Mouse (Mus musculus) midbrain, postnatal 0 days (tissue): ENCODE data around the gene Ffar2. TPM values are rescaled to one million over a fixed set of nuclear protein-coding genes. Genes with fewer than 3 reads are reported as not detected.

Experiments
- ATAC-seq: fragments of 200-750 bp; cut with Nextera tagmentation; 2 replicates; pipeline ENCODE4 v1.8.0; 2017; ENCODE audit warnings: moderate number of reproducible peaks, mild to moderate bottlenecking, moderate TSS enrichment, moderate library complexity; ENCODE audit not compliant: low FRiP score
- DNase-seq: peaks from one replicate; pipeline ENCODE4 v3.0.0-alpha.2; 2015; ENCODE audit warnings: low spot score
- H3K27ac ChIP-seq: fragments of 300-500 bp; sonication (generic); 2 replicates; pipeline ENCODE4 v1.5.1; 2014; ENCODE audit warnings: low read depth, mild to moderate bottlenecking, low read length, mixed read lengths
- H3K27me3 ChIP-seq: fragments of 300-500 bp; sonication (generic); 2 replicates; pipeline ENCODE4 v1.6.1; 2014; ENCODE audit warnings: low read length, control low read depth, mixed read lengths; ENCODE audit not compliant: insufficient read depth
- H3K36me3 ChIP-seq: fragments of 300-500 bp; sonication (generic); 2 replicates; pipeline ENCODE4 v1.6.1; 2014; ENCODE audit warnings: low read length, control low read depth, mixed read lengths; ENCODE audit not compliant: insufficient read depth
- H3K4me1 ChIP-seq: fragments of 300-500 bp; sonication (generic); 2 replicates; pipeline ENCODE4 v1.6.1; 2014; ENCODE audit warnings: mild to moderate bottlenecking, control low read depth, antibody characterized with exemption, low read length, mixed read lengths; ENCODE audit not compliant: insufficient read depth
- H3K4me2 ChIP-seq: fragments of 300-500 bp; sonication (generic); 2 replicates; pipeline ENCODE4 v1.6.1; 2014; ENCODE audit warnings: low read depth, mild to moderate bottlenecking, low read length, mixed read lengths; ENCODE audit not compliant: poor library complexity, severe bottlenecking
- H3K4me3 ChIP-seq: fragments of 300-500 bp; sonication (generic); 2 replicates; pipeline ENCODE4 v1.5.1; 2014; ENCODE audit warnings: low read depth, mild to moderate bottlenecking, low read length, moderate library complexity
- H3K9ac ChIP-seq: fragments of 300-500 bp; sonication (generic); replicated peaks from 2 replicates; pipeline ENCODE4 v1.6.1; 2014; ENCODE audit warnings: mild to moderate bottlenecking, low read length, moderate library complexity, mixed read lengths; ENCODE audit not compliant: poor library complexity, severe bottlenecking
- H3K9me3 ChIP-seq: fragments of 300-500 bp; sonication (generic); 2 replicates; pipeline ENCODE4 v1.6.1; 2016; ENCODE audit warnings: low read length, control low read depth
- CTCF ChIP-seq: IDR thresholded peaks from 2 replicates; pipeline ENCODE4 v1.5.1; 2016; ENCODE audit warnings: antibody characterized with exemption, mild to moderate bottlenecking
- WGBS: fragments of 180-500 bp; shearing (Covaris S2); extraction: QIAGEN DNeasy Blood & Tissue Kit; methylation state at CpG from one replicate; pipeline ENCODE4 v1.1.7; 2014; 5-methylcytosine and 5-hydroxymethylcytosine counted together
- polyA plus RNA-seq: library from polyadenylated mRNA; unstranded; fragments of >200 nt; fragmentation: Nextera tagmentation; extraction: Ambion mirVana; gene quantifications from 2 replicates; pipeline ENCODE4 v1.2.1, GENCODE M21; 2015
- total RNA-seq: library from RNA; depleted of rRNA; stranded (reverse); fragments of >200 nt; gene quantifications from 2 replicates; pipeline ENCODE4 v1.2.3, GENCODE M21; 2014

Gene Ffar2
- total and polyA plus RNA-seq, 2 experiments from 2014 or later, result 0.25 TPM; not detected in 1

GRCm38 (mm10) chr7:30857746-30858145, 34.2 kb upstream of the Ffar2 start:
- Histone ChIP-seq H3K9ac (no peak overlapping the region), H3K4me3 (no peak overlapping the region), H3K27ac (no peak overlapping the region), H3K4me2 (no peak overlapping the region), H3K36me3 (no peaks in the 10 kb centered on the region), H3K4me1 (no peaks in the 10 kb centered on the region), H3K9me3 (no peaks in the 10 kb centered on the region), H3K27me3 (no peaks in the 10 kb centered on the region; the same call in none of the 2 replicates)
- DNase-seq, result no peak
- no peak for TF ChIP-seq CTCF
- ATAC-seq, result no peak
- 66% methylated on average over 1 of the region's 1 CpGs for WGBS

- no peak within 1 kb of the TSS for H3K27ac ChIP-seq
- ATAC-seq (no peak), DNase-seq (no peak)
- no peaks in the 10 kb centered on the region; the same call in 1 of the 2 replicates for H3K27me3 ChIP-seq
- TF ChIP-seq CTCF, result no peak
- no peaks in the 10 kb centered on the region for H3K36me3 ChIP-seq
- no peak within 1 kb of the TSS for H3K4me3 ChIP-seq
- 84% methylated on average over 6 of the region's 6 CpGs for WGBS
- H3K9me3 ChIP-seq, result no peaks in the 10 kb centered on the region
- no peak within 1 kb of the TSS for H3K9ac ChIP-seq
- H3K4me2 ChIP-seq, result no peak within 1 kb of the TSS
- H3K4me1 ChIP-seq, result no peaks in the 10 kb centered on the region
These were observed 32.5 kb upstream of the Ffar2 start, which contains the start of gene Ffar3 for GRCm38 (mm10) chr7:30856078-30856477. Gene Ffar3, minus strand, starts transcription at chr7:30856178.

DNA sequence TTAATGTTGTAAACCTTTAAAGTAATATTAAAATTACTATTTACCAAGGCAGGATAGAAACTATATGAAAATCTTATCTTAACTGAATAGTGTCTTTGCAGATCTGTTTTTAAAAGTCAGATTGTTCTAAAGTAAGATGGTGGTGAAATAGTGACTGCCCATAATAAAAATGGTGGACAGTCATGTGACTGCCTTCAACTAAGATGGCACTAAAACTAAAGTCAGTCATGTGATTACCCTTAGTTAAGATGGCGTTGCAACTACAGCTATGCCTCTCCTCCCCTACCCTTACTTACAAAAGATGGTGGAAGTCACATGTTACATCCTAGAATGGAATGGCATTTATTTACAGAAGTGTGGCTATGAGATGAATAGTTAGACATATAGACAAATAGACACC, 27.8 kb upstream of the Ffar2 start:
- H3K4me3 ChIP-seq, result no peak overlapping the region
- H3K4me1 ChIP-seq, result peaks cover 2% of the 10 kb centered on the region; the same call in 1 of the 2 replicates
- TF ChIP-seq CTCF, result no peak
- H3K27ac ChIP-seq, result no peak overlapping the region
- no peak overlapping the region for H3K9ac ChIP-seq
- no peaks in the 10 kb centered on the region; the same call in 1 of the 2 replicates for H3K27me3 ChIP-seq
- ATAC-seq (no peak), DNase-seq (no peak)
- no peaks in the 10 kb centered on the region for H3K36me3 ChIP-seq
- no peak overlapping the region for H3K4me2 ChIP-seq
- H3K9me3 ChIP-seq, result no peaks in the 10 kb centered on the region
- 77% methylated on average over 1 of the region's 1 CpGs for WGBS

DNA sequence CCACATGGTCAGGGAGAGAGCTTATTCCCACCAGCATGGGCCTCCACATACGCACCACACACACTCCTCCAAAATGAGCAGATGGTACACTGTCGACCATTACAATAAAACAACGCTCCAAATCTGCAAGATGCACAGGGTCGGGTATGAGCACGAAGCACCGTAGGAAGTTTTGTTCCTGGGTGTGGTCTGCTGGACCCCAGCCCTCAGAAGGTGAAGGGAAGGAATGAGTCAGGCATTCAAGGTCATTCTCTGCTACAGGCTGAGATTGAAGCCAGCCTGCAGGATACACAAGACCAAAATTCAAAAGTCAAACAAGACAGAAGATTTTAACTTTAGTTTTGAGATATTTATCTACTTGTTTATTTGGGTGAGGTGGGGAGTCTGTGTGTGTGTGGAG, 24.4 kb upstream of the Ffar2 start:
- no peak overlapping the region for H3K4me3 ChIP-seq
- DNase-seq (no peak), ATAC-seq (no peak)
- H3K9me3 ChIP-seq, result no peaks in the 10 kb centered on the region
- no peak overlapping the region for H3K27ac ChIP-seq
- WGBS, result 86% methylated on average over 6 of the region's 6 CpGs
- no peak overlapping the region for H3K4me2 ChIP-seq
- H3K4me1 ChIP-seq, result peaks cover 2% of the 10 kb centered on the region; the same call in 1 of the 2 replicates
- no peaks in the 10 kb centered on the region for H3K36me3 ChIP-seq
- no peak for TF ChIP-seq CTCF
- H3K9ac ChIP-seq, result no peak overlapping the region
- no peaks in the 10 kb centered on the region for H3K27me3 ChIP-seq

- DNase-seq (no peak), ATAC-seq (no peak)
- H3K4me2 ChIP-seq, result no peak overlapping the region
These were observed 23.8 kb upstream of the Ffar2 start for GRCm38 (mm10) chr7:30847386-30847785.

DNA sequence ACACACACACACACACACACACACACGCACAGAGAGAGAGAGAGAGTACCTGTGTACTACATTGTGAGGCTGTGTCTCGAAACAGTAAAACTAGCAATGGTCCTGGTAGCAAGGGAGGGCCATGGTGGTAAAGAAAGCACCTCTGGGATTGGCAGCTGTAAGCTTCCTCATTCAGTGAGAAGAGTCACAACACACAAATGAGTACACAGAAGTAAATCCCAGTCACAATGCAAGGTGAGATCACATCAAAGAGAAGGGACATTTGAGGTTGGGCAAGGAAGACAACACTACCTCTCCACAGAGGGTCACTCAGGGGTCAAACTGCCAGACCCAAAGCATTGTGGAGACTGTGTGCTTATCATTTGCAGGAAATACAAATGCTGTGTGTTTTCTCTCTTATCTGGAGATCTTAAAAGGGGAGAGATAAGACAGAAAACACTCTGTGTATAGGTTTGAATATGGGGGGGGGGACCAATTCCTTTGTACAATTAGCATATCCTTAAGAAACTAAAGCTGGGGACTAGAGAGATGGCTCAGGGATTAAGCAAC, 23.0 kb upstream of the Ffar2 start:
- Histone ChIP-seq H3K9ac (no peak overlapping the region), H3K4me3 (no peak overlapping the region), H3K9me3 (no peaks in the 10 kb centered on the region), H3K27me3 (no peaks in the 10 kb centered on the region), H3K27ac (no peak overlapping the region), H3K4me1 (peaks cover 2% of the 10 kb centered on the region; the same call in 1 of the 2 replicates), H3K36me3 (no peaks in the 10 kb centered on the region), H3K4me2 (no peak overlapping the region)
- DNase-seq, result no peak
- no peak for TF ChIP-seq CTCF
- ATAC-seq, result no peak
- 90% methylated on average over 2 of the region's 2 CpGs for WGBS

More at GRCm38 (mm10) chr7:30847386-30847785, 23.8 kb upstream of the Ffar2 start:
- Histone ChIP-seq H3K27ac (no peak overlapping the region), H3K36me3 (no peaks in the 10 kb centered on the region), H3K4me3 (no peak overlapping the region), H3K9ac (no peak overlapping the region), H3K9me3 (no peaks in the 10 kb centered on the region), H3K27me3 (no peaks in the 10 kb centered on the region), H3K4me1 (peaks cover 2% of the 10 kb centered on the region; the same call in 1 of the 2 replicates)
- TF ChIP-seq CTCF, result no peak
- 75% methylated on average over 5 of the region's 5 CpGs for WGBS
